Mouse (Mus musculus) cerebellum, adult 2 months (tissue): ENCODE measurements around the gene Mid1ip1. TPM values are rescaled to one million over a fixed set of nuclear protein-coding genes. Genes with fewer than 3 reads are reported as not detected.
A peak's percentile ranks its signal among the peaks of the same experiment; 100 is the strongest.

Experiments
- DNase-seq, 2 experiments: peaks; one replicate each; pipeline ENCODE4 v3.0.0; 2021
- H3K27ac ChIP-seq: fragments of 200-500 bp; 2 replicates; pipeline ENCODE4 v1.5.1; 2012; ENCODE audit warnings: low read length, control low read depth, inconsistent platforms; ENCODE audit not compliant: insufficient read depth
- H3K27me3 ChIP-seq: fragments of 200-500 bp; 2 replicates; pipeline ENCODE4 v1.6.1; 2012; ENCODE audit warnings: inconsistent platforms, mild to moderate bottlenecking, low read length, moderate library complexity; ENCODE audit not compliant: control insufficient read depth, insufficient read depth
- H3K4me1 ChIP-seq: fragments of 200-500 bp; 2 replicates; pipeline ENCODE4 v1.6.1; 2011; ENCODE audit warnings: low read length; ENCODE audit not compliant: control insufficient read depth, insufficient read depth
- H3K4me3 ChIP-seq: fragments of 200-500 bp; replicated peaks from 2 replicates; pipeline ENCODE3; 2011; ENCODE audit warnings: mild to moderate bottlenecking, low read depth, low read length, control low read depth; ENCODE audit not compliant: insufficient read depth
- CTCF ChIP-seq: fragments of 200-500 bp; IDR thresholded peaks from 2 replicates; pipeline ENCODE4 v1.5.1; 2011; ENCODE audit warnings: low read depth, mild to moderate bottlenecking, control low read depth, low read length, moderate library complexity, borderline replicate concordance; ENCODE audit not compliant: insufficient read depth
- POLR2A ChIP-seq: fragments of 200-500 bp; IDR thresholded peaks from 2 replicates; pipeline ENCODE4 v1.6.1; 2011; ENCODE audit warnings: low read length, control low read depth, borderline replicate concordance; ENCODE audit not compliant: insufficient read depth
- WGBS: fragments of 180-500 bp; shearing (Covaris S2); methylation state at CpG from one replicate; pipeline ENCODE4 v1.1.7; 2018; 5-methylcytosine and 5-hydroxymethylcytosine counted together
- polyA plus RNA-seq: library from polyadenylated mRNA; depleted of rRNA; stranded (reverse); fragments of >200 nt; gene quantifications from 2 replicates; pipeline ENCODE4 v1.2.3, GENCODE M21; 2012; rRNA removed

The Mid1ip1 gene
- 110 and 127 TPM in 2 replicates for polyA plus RNA-seq

DNA sequence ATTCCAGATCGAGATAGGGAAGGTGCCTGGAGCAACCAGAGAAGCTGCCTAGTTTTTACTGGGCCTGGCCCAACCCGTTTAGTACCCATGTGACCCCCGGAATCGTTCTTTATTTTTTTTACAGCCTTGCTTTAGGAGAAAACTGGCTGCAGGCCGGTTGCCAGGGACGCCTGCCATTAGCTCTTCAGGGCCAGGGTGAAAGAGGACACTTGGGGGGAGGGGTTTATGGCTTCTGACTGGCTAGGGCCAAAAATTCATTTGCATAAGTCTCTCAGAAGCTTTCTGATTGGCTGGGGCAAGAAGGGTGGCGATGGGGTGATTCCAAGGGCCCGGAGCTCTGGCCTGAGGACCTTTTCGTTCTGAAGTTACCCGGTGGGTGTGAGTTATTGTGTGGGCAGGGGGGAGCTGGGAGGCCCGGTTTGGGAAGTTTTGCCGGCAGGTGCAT is at the start of gene Mid1ip1:
Mid1ip1 (plus strand) TSS at position 318 of the 445 bp plus-strand sequence.
- H3K27me3 ChIP-seq = no peaks in the 10 kb centered on the region
- WGBS = 5% methylated on average over 12 of the region's 12 CpGs

DNA sequence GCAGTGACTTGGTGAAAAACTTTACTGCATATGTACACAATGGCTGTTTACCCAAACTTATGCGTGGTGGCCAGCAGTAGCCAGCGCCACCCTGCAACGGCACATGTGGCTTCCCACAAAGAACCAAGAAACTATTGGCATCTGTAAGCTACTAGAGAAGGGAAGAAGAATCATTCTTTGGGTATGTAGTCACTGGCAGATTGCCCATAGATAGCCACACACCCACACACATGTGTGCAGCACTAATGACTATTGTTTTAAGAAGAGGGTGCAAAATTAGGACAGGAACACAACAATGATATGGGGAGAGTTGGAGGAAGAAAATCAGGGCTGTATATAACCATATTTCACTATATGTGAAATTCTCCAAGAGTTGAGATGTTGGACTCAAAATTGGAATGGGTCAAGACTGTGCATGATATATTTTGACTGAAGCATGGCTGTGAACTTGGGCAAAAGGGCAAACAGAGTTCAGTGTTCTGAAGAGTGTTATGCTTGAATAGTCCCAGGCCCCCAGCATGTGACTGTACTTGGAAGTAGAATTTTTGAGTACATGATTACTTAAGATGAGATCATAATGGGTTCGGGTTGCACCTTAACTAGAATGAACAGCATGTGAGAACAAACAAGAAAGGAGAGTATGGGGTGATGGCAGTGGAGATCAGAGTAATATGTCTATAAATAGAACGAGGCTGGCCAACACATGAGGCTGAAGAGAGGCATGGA is 20.2 kb upstream of the Mid1ip1 start:
- no peak for DNase-seq
- TF ChIP-seq POLR2A (no peak), CTCF (no peak)
- Histone ChIP-seq H3K27me3 (no peaks in the 10 kb centered on the region), H3K27ac (no peak overlapping the region), H3K4me3 (no peak overlapping the region), H3K4me1 (no peaks in the 10 kb centered on the region)
- WGBS = 88% methylated on average over 5 of the region's 5 CpGs

More for the DNA sequence above, at the start of gene Mid1ip1:
- Histone ChIP-seq H3K27ac (peak within 1 kb of the TSS; percentile 56), H3K4me3 (peak within 1 kb of the TSS; percentile 58), H3K4me1 (no peaks in the 10 kb centered on the region)
- no peak for TF ChIP-seq POLR2A
- no peak for TF ChIP-seq CTCF
- DNase-seq = peak; percentile 77 to 90

DNA sequence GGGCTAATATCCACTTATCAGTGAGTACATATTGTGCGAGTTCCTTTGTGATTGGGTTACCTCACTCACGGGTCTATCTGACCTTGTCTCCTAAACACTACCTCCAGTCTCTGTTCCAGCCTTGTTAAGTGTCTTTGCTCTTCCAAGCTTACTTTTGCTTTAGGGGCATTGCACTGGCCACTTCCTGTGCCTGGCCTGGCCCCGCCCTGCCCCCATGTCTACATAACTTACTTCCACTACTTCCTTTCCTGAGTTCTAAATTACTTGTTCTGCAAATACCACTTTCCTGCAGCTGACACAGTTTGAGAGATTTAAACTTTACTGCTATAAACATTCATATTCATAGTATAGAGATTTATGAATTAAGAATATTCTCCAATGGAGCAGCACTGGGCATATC is 8.1 kb upstream of the Mid1ip1 start:
- TF ChIP-seq CTCF (no peak), POLR2A (no peak)
- WGBS = 91% methylated on average over 3 of the region's 3 CpGs
- Histone ChIP-seq H3K27ac (no peak overlapping the region), H3K4me1 (no peaks in the 10 kb centered on the region), H3K4me3 (no peak overlapping the region), H3K27me3 (no peaks in the 10 kb centered on the region)
- DNase-seq = no peak

DNA sequence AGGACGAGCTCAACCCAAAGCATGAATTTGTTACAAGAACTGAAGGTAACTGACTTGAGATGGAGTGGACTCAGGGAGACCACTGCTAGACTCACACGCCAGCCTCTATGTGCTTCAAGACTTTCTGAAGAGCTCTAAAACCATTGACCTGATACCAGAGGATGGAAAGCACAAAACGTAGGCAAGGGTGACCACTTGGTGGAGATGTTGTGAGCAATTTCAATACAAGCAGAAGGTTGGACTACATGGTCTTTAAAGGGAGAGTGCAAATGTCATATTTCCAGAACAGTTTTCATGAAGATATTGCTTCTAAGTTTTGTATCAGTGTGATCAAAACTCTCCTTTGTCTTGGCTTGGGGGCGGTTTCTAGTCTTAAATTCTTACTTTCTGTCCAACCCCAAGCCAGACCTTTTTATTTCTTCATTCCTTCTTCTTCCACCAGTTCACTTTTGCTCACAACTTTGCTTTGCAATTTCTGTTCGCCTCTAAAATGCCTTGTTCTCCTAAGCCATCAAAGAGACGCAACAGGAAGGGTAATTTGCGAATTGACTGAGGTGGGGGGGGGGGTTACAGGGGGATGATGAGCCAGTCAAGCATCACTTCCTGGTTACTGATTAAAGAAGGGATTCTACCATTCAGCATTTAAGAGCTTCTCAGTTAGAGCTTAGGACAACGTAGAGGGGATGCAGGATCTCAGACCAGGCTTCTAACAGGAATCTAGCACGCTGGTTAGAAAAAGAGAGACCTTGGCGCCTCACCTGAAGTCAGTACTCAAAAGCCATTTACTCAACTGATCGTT is 775 bp upstream of the Mid1ip1 start:
- 28% methylated on average over 11 of the region's 11 CpGs for WGBS
- peak overlapping the region; percentile 58 for H3K4me3 ChIP-seq
- no peaks in the 10 kb centered on the region for H3K4me1 ChIP-seq
- no peaks in the 10 kb centered on the region for H3K27me3 ChIP-seq
- DNase-seq = no peak
- peak overlapping the region; percentile 56 for H3K27ac ChIP-seq
- no peak for TF ChIP-seq CTCF
- no peak for TF ChIP-seq POLR2A

DNA sequence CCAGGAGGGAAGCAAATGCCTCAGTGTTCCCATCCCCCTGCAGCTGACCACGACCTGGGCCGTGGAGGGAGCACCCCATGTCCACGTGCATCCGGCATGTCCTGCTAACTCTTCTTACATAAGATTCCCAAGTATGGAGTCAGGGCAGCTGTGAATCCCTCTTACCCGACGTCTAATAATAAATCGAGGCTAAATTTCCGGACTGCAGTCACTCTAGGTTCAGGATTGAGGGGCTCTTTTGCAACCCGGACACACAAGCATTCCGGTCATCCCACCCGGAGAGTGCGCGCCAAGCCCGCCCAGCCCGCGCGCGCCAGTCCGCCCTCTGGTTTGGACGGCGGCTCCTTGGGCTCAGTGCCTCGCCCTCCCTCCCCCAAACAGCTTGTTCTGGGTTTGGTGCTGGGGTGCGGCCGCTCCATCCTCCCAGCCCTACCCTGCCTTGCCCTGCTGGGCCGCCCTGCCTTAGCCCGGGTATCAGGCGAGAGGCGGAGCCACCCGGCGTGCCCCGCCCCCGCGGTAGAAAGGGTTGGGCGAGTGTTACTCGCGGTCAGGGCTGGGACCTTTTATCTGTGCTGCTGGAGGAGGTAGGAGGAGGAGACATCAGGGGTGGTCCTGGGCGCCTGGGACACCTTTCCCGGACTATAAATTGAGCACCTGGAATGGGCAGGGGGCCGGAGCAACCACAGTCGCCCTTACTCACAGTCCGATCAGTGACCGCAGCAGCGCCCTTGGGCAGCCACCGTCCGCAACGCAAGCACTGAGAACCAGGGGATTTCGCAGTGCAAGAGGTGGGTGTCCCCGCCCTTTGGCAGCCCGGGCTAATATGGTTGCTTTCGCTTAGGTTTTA is 2.3 kb downstream of the Mid1ip1 start:
- Histone ChIP-seq H3K4me1 (no peaks in the 10 kb centered on the region), H3K27me3 (no peaks in the 10 kb centered on the region), H3K4me3 (peak overlapping the region; percentile 84), H3K27ac (peak overlapping the region; percentile 66)
- DNase-seq = peak; percentile 86 to 88
- 6% methylated on average over 48 of the region's 50 CpGs for WGBS
- TF ChIP-seq CTCF (no peak), POLR2A (peak; percentile 53; the same call in 1 of the 2 replicates)

DNA sequence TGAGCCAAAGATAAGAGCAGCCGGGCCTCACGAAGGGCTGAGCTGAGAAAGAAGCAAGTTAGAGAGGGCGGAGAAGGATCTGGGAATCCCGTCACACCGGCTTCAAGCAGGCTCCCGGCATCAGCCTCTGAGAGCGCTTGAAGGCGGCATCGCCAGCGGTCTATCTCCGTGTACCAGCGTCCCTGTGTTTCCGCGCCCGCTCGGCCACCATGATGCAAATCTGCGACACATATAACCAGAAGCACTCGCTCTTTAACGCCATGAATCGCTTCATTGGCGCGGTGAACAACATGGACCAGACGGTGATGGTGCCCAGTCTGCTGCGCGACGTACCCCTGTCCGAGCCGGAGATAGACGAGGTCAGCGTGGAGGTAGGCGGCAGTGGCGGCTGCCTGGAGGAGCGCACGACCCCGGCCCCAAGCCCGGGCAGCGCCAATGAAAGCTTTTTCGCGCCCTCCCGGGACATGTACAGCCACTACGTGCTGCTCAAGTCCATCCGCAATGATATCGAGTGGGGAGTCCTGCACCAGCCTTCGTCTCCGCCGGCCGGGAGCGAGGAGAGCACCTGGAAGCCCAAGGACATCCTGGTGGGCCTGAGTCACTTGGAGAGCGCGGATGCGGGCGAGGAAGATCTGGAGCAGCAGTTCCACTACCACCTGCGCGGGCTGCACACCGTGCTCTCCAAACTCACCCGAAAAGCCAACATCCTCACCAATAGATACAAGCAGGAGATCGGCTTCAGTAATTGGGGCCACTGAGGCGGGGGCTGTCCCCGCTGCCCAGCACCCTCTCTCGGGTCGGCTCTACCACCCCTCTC is 3.4 kb downstream of the Mid1ip1 start:
- WGBS = 7% methylated on average over 61 of the region's 61 CpGs
- peak; percentile 36 to 60 for DNase-seq
- Histone ChIP-seq H3K27ac (peak overlapping the region; percentile 66), H3K27me3 (no peaks in the 10 kb centered on the region), H3K4me3 (peak overlapping the region; percentile 84), H3K4me1 (no peaks in the 10 kb centered on the region)
- no peak for TF ChIP-seq POLR2A
- TF ChIP-seq CTCF = no peak
